Mouse (Mus musculus): ENCODE measurements around the gene Cox7a1. TPM values are rescaled to one million over a fixed set of nuclear protein-coding genes. Genes with fewer than 3 reads are reported as not detected.

Gene Cox7a1
- polyA plus RNA-seq, 3 experiments from 2014 or later = 2.3 to 3.5 (median 3.3) TPM

DNA sequence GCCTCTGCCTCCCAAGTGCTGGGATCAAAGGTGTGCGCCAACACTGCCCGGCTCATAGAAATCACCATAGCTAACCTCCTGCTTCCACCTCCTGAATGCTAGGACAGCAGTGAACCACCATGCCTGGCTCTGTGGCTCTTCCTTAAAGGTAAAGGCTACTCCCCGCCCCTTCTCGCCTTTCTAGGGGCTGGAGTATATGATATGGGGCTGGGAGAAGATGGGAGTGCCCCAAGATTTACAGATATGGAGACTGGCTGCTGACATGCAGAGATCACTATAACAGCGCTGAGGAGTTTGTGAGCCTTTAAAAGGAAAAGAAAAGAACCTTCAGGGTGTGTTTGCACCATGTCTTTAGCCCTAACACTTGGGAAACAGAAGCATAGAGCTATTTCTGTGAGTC is 38.3 kb downstream of the Cox7a1 start:
- no peak for ATAC-seq

DNA sequence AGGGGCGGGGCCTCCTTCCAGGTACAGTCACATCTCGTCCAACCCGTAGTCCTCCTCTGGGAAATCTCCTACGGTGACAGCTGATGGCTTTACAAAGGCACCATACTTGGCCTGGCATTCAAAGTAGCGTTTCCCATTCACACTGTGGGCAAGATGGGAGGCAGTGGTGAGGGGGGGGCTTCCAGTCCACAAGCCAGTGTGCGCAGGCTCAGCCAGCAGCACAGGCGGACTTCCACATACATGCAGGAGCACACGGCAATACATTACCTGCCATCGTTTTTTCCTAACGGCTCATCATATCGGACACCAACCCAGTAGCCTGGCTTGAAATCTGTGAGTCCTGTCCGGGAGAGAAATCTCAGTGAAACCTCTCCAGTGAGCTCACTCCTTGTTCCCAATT is 40.3 kb downstream of the Cox7a1 start:
- ATAC-seq = no peak

DNA sequence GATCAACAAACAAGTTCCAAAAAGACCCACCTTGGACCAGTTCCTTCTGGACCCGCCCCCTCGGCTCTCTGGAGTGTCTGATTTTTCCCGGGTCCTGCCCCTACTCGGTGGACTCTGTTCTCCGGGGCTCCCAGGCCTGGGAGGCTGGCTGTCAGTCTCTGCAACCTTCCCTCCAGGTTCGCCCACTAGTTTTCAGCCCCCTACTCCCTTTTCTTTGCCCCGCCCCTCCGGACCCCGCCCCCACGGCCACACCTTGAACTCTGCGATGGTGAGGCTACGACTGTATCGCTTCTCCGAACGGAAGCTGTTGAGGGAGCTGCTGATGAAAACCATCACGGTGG is 47.4 kb downstream of the Cox7a1 start:
- ATAC-seq = no peak

DNA sequence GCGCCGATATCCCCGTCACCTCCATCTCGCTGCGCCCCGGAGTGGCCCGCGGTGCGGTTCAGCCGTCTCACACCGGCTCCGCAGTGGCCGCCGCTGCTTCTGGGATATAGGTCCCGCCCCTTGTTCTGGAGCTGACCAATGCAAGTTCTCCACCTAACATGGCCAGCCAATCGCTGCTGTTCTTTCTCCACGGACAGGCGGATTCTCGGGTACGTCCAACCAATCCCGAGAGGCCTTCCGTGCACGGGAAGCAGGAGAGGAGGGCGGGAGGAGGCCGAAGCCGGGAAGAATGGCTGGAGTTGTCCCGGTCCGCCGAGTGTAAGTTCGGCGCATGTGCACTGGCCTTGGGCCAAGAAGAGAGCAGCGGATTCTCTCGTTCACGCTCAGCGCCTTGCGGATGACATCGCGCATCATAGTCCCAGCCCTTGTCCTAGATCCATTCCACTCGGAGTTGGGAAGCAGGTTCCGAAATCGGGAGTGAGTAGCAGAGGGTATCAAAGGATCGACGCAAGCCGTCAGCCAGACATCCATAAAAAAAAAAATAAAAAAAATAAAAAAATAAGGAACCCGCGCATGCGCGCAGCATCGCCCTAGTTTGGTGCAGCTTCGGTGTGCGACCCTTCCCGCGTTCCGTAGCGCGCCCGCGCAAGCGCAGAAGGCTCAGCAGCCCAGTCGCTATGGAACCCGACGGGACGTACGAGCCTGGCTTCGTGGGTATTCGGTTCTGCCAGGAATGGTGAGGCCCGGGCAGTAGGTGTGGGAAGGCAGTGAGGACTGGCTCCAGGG is 47.9 kb downstream of the Cox7a1 start, which contains the start of the genes Polr2i and Tbcb:
Gene Polr2i (plus strand): TSS at position 280 of the 786 bp plus-strand sequence.
Gene Tbcb (minus strand): TSS at position 604 of the 786 bp plus-strand sequence.
- ATAC-seq = peak; percentile 95

DNA sequence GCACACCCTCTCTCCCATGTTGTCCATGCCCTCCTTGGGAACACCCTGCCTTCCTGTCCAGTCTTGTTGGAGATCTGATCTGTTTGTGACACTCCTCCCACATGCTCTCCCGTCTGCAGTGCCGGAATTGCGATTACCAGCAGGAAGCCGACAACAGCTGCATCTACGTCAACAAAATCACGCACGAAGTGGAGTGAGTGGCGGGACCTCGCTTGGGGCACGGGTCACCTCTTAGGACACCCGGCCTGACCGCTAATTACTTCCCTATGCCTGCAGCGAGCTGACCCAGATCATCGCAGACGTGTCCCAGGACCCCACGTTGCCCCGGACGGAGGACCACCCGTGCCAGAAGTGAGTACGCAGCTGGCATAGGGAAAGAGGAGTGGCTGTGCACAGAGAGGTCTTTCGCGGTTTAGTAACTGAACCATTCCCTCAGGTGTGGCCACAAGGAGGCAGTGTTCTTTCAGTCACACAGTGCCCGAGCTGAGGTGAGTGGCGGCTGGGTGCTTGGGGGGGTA is 48.7 kb downstream of the Cox7a1 start:
- no peak for ATAC-seq

DNA sequence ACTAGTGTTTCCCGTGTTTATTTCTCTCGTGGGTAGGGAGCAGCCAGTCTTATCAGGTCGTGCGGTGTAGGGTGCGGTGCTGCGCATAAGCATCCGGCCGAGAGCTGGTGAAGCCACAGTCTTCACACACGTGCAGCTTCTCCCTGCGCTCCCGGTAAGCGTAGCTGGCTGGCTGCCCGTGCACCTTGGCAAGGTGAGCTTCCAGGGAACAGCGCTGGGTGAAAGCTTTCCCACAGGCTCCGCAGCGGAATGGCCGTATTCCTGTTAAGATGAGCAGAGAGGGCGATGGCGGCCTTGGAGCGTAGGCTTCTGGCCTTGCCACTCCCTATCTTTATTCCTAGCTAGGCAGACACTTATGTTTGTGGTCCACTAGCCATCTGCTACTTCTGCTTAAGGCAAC is 49.4 kb downstream of the Cox7a1 start:
- no peak for ATAC-seq

DNA sequence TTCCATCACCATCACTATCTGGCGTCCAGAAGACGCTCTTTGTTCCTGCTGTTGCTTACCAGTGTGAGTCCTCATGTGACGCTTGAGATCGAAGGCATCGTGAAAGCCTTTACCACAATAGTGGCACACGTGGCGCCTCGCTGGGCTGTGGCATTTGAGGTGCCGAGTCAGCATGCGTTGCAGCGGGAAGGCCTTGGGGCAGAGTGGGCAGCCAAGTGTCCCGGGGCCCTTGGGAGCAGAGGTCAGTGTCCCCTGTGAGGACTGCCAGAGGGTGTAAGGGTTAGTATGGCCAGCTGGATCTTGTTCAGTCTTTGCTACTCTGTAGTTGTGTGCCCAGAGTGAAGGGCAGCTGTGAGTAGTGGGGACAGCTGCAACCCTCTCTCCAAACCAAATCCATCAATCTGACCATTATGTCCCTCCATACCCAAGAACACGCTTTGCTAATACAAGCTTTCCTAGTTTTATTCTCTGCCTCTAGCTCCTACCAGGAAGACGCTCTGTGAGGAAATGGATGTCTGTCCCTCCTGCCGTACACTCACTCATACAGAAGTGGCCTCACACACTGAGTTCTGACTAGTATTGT is 50.4 kb downstream of the Cox7a1 start:
- ATAC-seq = no peak

DNA sequence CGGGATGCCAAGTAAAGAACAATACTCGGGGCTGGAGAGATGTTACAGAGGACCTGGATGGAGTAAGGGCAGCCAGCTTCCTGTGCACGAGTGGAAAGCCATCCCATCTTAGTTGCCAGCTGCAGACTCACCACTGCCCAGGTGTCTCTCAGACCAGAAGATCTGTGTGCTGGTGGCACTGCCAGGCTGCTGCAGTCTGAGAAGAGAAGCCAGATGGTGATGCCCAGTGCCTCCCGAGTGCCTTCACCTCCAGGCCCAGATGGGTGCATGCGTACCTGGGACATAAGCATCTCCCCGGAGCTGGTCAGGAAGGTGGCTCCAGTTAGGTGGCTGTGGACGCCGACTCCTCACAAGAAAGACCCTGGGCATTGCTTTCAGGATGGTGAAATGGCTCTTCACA is 51.1 kb downstream of the Cox7a1 start:
- no peak for ATAC-seq

DNA sequence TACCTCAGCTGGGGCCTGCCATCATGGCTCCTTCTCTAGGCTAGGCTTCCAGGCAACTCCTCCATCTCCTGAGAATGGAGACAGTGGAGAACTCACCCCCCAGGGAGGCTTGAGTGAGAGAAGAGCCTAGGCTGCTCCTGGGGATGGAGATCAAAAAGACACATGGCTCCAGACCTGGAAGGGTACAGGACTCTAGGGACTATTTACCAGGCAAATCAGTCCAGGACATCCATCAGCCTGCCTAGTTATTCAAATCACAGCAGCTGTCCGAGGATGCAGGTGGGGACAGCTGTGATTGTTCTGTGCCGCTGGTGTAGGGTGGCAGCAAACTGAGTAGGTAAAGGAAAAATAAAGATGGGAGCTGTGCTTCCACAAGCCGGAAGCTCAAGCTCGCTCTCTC is 51.7 kb downstream of the Cox7a1 start, which contains the start of gene Ovol3:
Gene Ovol3 (minus strand): TSS at position 101 of the 400 bp plus-strand sequence.
- no peak for ATAC-seq

Other genes starting within 250 kb of the Cox7a1 start
- gene Zfp74, start 230.1 kb upstream of the Cox7a1 start, polyA plus RNA-seq (2017; shearing (Covaris generic)) = 1 to 10 TPM; 3.8 to 4.7 (median 4.6) TPM
- 1 to 10 TPM; 1.8 to 2.0 (median 2.0) TPM for gene Zfp568, start 200.2 kb upstream of the Cox7a1 start, polyA plus RNA-seq (2017; shearing (Covaris generic))
- 1 to 10 TPM; 4.4 to 7.2 (median 5.8) TPM for gene Zfp14, start 132.8 kb upstream of the Cox7a1 start, polyA plus RNA-seq (2017; shearing (Covaris generic))
- 10 to 100 TPM in 1 of 3 experiments, 1 to 10 TPM in 2; 4.6 to 10.9 (median 5.9) TPM for gene Zfp82, start 111.2 kb upstream of the Cox7a1 start, polyA plus RNA-seq (2017; shearing (Covaris generic))
- gene Gm26920, start 93.7 kb upstream of the Cox7a1 start, polyA plus RNA-seq (2017; shearing (Covaris generic)) = 1 to 10 TPM in 2 of 3 experiments, under 1 TPM in 1; 0.87 to 3.9 (median 1.7) TPM
- gene Zfp566, start 93.6 kb upstream of the Cox7a1 start, polyA plus RNA-seq (2017; shearing (Covaris generic)) = 10 to 100 TPM in 2 of 3 experiments, 1 to 10 TPM in 1; 7.2 to 14.5 (median 10.9) TPM
- 10 to 100 TPM; 59.7 to 83.0 (median 70.5) TPM for gene Zfp260, start 89.4 kb upstream of the Cox7a1 start, polyA plus RNA-seq (2017; shearing (Covaris generic))
- 10 to 100 TPM; 10.2 to 15.5 (median 15.1) TPM for gene Zfp382, start 62.2 kb upstream of the Cox7a1 start, polyA plus RNA-seq (2017; shearing (Covaris generic))
- 10 to 100 TPM; 12.9 to 20.8 (median 13.5) TPM for gene Zfp146, start 14.4 kb upstream of the Cox7a1 start, polyA plus RNA-seq (2017; shearing (Covaris generic))
- 10 to 100 TPM; 66.6 to 74.8 (median 71.1) TPM for gene Capns1, start 14.7 kb downstream of the Cox7a1 start, polyA plus RNA-seq (2017; shearing (Covaris generic))
- 10 to 100 TPM; 51.0 to 54.5 (median 54.2) TPM for gene Polr2i, start 47.8 kb downstream of the Cox7a1 start, polyA plus RNA-seq (2017; shearing (Covaris generic))
- gene Tbcb, start 48.1 kb downstream of the Cox7a1 start, polyA plus RNA-seq (2017; shearing (Covaris generic)) = 100 to 1,000 TPM in 2 of 3 experiments, 10 to 100 TPM in 1; 95.8 to 156 (median 120) TPM
- not detected for gene Ovol3, start 51.6 kb downstream of the Cox7a1 start, polyA plus RNA-seq (2017; shearing (Covaris generic))
- gene Thap8, start 96.0 kb downstream of the Cox7a1 start, polyA plus RNA-seq (2017; shearing (Covaris generic)) = under 1 TPM; 0.26 to 0.70 (median 0.26) TPM
- 1 to 10 TPM; 1.5 to 5.3 (median 1.5) TPM for gene Wdr62, start 96.3 kb downstream of the Cox7a1 start, polyA plus RNA-seq (2017; shearing (Covaris generic))
- gene Clip3, start 107.6 kb downstream of the Cox7a1 start, polyA plus RNA-seq (2017; shearing (Covaris generic)) = 1 to 10 TPM; 3.6 to 7.0 (median 5.8) TPM
- gene Alkbh6, start 124.6 kb downstream of the Cox7a1 start, polyA plus RNA-seq (2017; shearing (Covaris generic)) = 100 to 1,000 TPM in 2 of 3 experiments, 10 to 100 TPM in 1; 69.8 to 178 (median 155) TPM
- gene Syne4, start 130.7 kb downstream of the Cox7a1 start, polyA plus RNA-seq (2017; shearing (Covaris generic)) = 10 to 100 TPM in 1 of 3 experiments, 1 to 10 TPM in 2; 4.3 to 14.7 (median 6.4) TPM
- gene E130208F15Rik, start 137.6 kb downstream of the Cox7a1 start, polyA plus RNA-seq (2017; shearing (Covaris generic)) = not detected
- gene Sdhaf1, start 139.8 kb downstream of the Cox7a1 start, polyA plus RNA-seq (2017; shearing (Covaris generic)) = 1 to 10 TPM; 2.0 to 6.1 (median 3.9) TPM
- gene Lrfn3, start 178.6 kb downstream of the Cox7a1 start, polyA plus RNA-seq (2017; shearing (Covaris generic)) = not detected
- 10 to 100 TPM in 1 of 3 experiments, 1 to 10 TPM in 1, under 1 TPM in 1; 0.79 to 15.0 (median 2.2) TPM for gene Tyrobp, start 229.6 kb downstream of the Cox7a1 start, polyA plus RNA-seq (2017; shearing (Covaris generic))
- gene Hcst, start 235.7 kb downstream of the Cox7a1 start, polyA plus RNA-seq (2017; shearing (Covaris generic)) = 100 to 1,000 TPM; 484 to 574 (median 552) TPM
- gene Nfkbid, start 237.6 kb downstream of the Cox7a1 start, polyA plus RNA-seq (2017; shearing (Covaris generic)) = 10 to 100 TPM; 37.3 to 50.8 (median 41.1) TPM